Mouse (Mus musculus): ENCODE data around the gene Arhgap42. TPM values are rescaled to one million over a fixed set of nuclear protein-coding genes. Genes with fewer than 3 reads are reported as not detected.

Gene Arhgap42
- polyA plus RNA-seq, 1 experiment from 2014 or later = 35.3 TPM

- H3K36me3 ChIP-seq (ENCODE audit: insufficient read depth, low read length) = no peaks in the 10 kb centered on the region
- H3K4me2 ChIP-seq (replicated peaks; ENCODE audit: low read depth, low read length) = no peak overlapping the region
- H3K9me3 ChIP-seq (ENCODE audit: low read length) = no peaks in the 10 kb centered on the region
- H3K27me3 ChIP-seq (ENCODE audit: insufficient read depth, low read length) = no peaks in the 10 kb centered on the region
- H3K27ac ChIP-seq (ENCODE audit: low read length) = no peak overlapping the region
- no peak overlapping the region for H3K9ac ChIP-seq (replicated peaks; ENCODE audit: low read length)
- no peak overlapping the region for H3K4me3 ChIP-seq (ENCODE audit: low read length)
- 0 out of 2 replicates have a peak, but pooled peaks cover 8% of the 10 kb centered on the region for H3K4me1 ChIP-seq (ENCODE audit: insufficient read depth, low read length)
- no peak for ATAC-seq (ENCODE audit: low FRiP score, low TSS enrichment)
- WGBS = 78% methylated on average over 3 of the region's 3 CpGs
Observed at GRCm38 (mm10) chr9:9158241-9158640, 80.7 kb downstream of the Arhgap42 start.

- H3K36me3 ChIP-seq (ENCODE audit: insufficient read depth, low read length) = no peaks in the 10 kb centered on the region
- H3K9me3 ChIP-seq (ENCODE audit: low read length) = no peaks in the 10 kb centered on the region
- no peak for ATAC-seq (ENCODE audit: low FRiP score, low TSS enrichment)
- no peak overlapping the region for H3K4me2 ChIP-seq (replicated peaks; ENCODE audit: low read depth, low read length)
- no peak overlapping the region for H3K4me3 ChIP-seq (ENCODE audit: low read length)
- no peak overlapping the region for H3K9ac ChIP-seq (replicated peaks; ENCODE audit: low read length)
- H3K4me1 ChIP-seq (ENCODE audit: insufficient read depth, low read length) = 0 out of 2 replicates have a peak, but pooled peaks cover 8% of the 10 kb centered on the region
- WGBS = 89% methylated on average over 2 of the region's 2 CpGs
- no peak overlapping the region for H3K27ac ChIP-seq (ENCODE audit: low read length)
- H3K27me3 ChIP-seq (ENCODE audit: insufficient read depth, low read length) = no peaks in the 10 kb centered on the region
Observed at GRCm38 (mm10) chr9:9157425-9157824, 81.5 kb downstream of the Arhgap42 start.

- no peak overlapping the region for H3K4me3 ChIP-seq (ENCODE audit: low read length)
- H3K9me3 ChIP-seq (ENCODE audit: low read length) = no peaks in the 10 kb centered on the region
- H3K4me1 ChIP-seq (ENCODE audit: insufficient read depth, low read length) = 0 out of 2 replicates have a peak, but pooled peaks cover 3% of the 10 kb centered on the region
- no peaks in the 10 kb centered on the region for H3K36me3 ChIP-seq (ENCODE audit: insufficient read depth, low read length)
- no peaks in the 10 kb centered on the region for H3K27me3 ChIP-seq (ENCODE audit: insufficient read depth, low read length)
- H3K4me2 ChIP-seq (replicated peaks; ENCODE audit: low read depth, low read length) = no peak overlapping the region
- H3K9ac ChIP-seq (replicated peaks; ENCODE audit: low read length) = no peak overlapping the region
- ATAC-seq (ENCODE audit: low FRiP score, low TSS enrichment) = no peak
- H3K27ac ChIP-seq (ENCODE audit: low read length) = no peak overlapping the region
- 85% methylated on average over 3 of the region's 3 CpGs for WGBS
Observed at GRCm38 (mm10) chr9:9154636-9155035, 84.3 kb downstream of the Arhgap42 start.

- 81% methylated on average over 7 of the region's 7 CpGs for WGBS
Observed at GRCm38 (mm10) chr9:9144301-9145121, 94.4 kb downstream of the Arhgap42 start.

GRCm38 (mm10) chr9:9143102-9143501 is 95.8 kb downstream of the Arhgap42 start:
- WGBS = 65% methylated on average over 5 of the region's 5 CpGs
- no peak overlapping the region for H3K27ac ChIP-seq (ENCODE audit: low read length)
- no peaks in the 10 kb centered on the region for H3K36me3 ChIP-seq (ENCODE audit: insufficient read depth, low read length)
- ATAC-seq (ENCODE audit: low FRiP score, low TSS enrichment) = no peak
- no peak overlapping the region for H3K4me2 ChIP-seq (replicated peaks; ENCODE audit: low read depth, low read length)
- no peaks in the 10 kb centered on the region for H3K9me3 ChIP-seq (ENCODE audit: low read length)
- H3K4me1 ChIP-seq (ENCODE audit: insufficient read depth, low read length) = peaks cover 4% of the 10 kb centered on the region; the same call in 1 of the 2 replicates
- no peaks in the 10 kb centered on the region for H3K27me3 ChIP-seq (ENCODE audit: insufficient read depth, low read length)
- H3K9ac ChIP-seq (replicated peaks; ENCODE audit: low read length) = no peak overlapping the region
- H3K4me3 ChIP-seq (ENCODE audit: low read length) = no peak overlapping the region

More at GRCm38 (mm10) chr9:9144301-9145121, 94.4 kb downstream of the Arhgap42 start:
- Histone ChIP-seq H3K4me1 (ENCODE audit: insufficient read depth, low read length) (peaks cover 4% of the 10 kb centered on the region; the same call in 1 of the 2 replicates), H3K27me3 (ENCODE audit: insufficient read depth, low read length) (no peaks in the 10 kb centered on the region), H3K27ac (ENCODE audit: low read length) (no peak overlapping the region), H3K36me3 (ENCODE audit: insufficient read depth, low read length) (no peaks in the 10 kb centered on the region), H3K4me3 (ENCODE audit: low read length) (no peak overlapping the region), H3K4me2 (replicated peaks; ENCODE audit: low read depth, low read length) (no peak overlapping the region), H3K9ac (replicated peaks; ENCODE audit: low read length) (no peak overlapping the region), H3K9me3 (ENCODE audit: low read length) (no peaks in the 10 kb centered on the region)
- ATAC-seq (ENCODE audit: low FRiP score, low TSS enrichment) = peak; percentile 47; the same call in 1 of the 2 replicates

- H3K4me3 ChIP-seq (ENCODE audit: low read length) = no peak overlapping the region
- no peak overlapping the region for H3K4me2 ChIP-seq (replicated peaks; ENCODE audit: low read depth, low read length)
- no peak for ATAC-seq (ENCODE audit: low FRiP score, low TSS enrichment)
- no peak overlapping the region for H3K9ac ChIP-seq (replicated peaks; ENCODE audit: low read length)
- WGBS = 61% methylated on average over 7 of the region's 7 CpGs
- no peaks in the 10 kb centered on the region for H3K27me3 ChIP-seq (ENCODE audit: insufficient read depth, low read length)
- H3K4me1 ChIP-seq (ENCODE audit: insufficient read depth, low read length) = peaks cover 4% of the 10 kb centered on the region; the same call in 1 of the 2 replicates
- no peaks in the 10 kb centered on the region for H3K9me3 ChIP-seq (ENCODE audit: low read length)
- no peaks in the 10 kb centered on the region for H3K36me3 ChIP-seq (ENCODE audit: insufficient read depth, low read length)
- H3K27ac ChIP-seq (ENCODE audit: low read length) = no peak overlapping the region
Observed at GRCm38 (mm10) chr9:9142561-9142960, 96.3 kb downstream of the Arhgap42 start.

GRCm38 (mm10) chr9:9142144-9142543 is 96.8 kb downstream of the Arhgap42 start:
- no peaks in the 10 kb centered on the region for H3K27me3 ChIP-seq (ENCODE audit: insufficient read depth, low read length)
- no peak overlapping the region for H3K9ac ChIP-seq (replicated peaks; ENCODE audit: low read length)
- 71% methylated on average over 1 of the region's 1 CpGs for WGBS
- peaks cover 4% of the 10 kb centered on the region; the same call in 1 of the 2 replicates for H3K4me1 ChIP-seq (ENCODE audit: insufficient read depth, low read length)
- H3K9me3 ChIP-seq (ENCODE audit: low read length) = no peaks in the 10 kb centered on the region
- H3K4me3 ChIP-seq (ENCODE audit: low read length) = no peak overlapping the region
- ATAC-seq (ENCODE audit: low FRiP score, low TSS enrichment) = no peak
- H3K36me3 ChIP-seq (ENCODE audit: insufficient read depth, low read length) = no peaks in the 10 kb centered on the region
- no peak overlapping the region for H3K27ac ChIP-seq (ENCODE audit: low read length)
- H3K4me2 ChIP-seq (replicated peaks; ENCODE audit: low read depth, low read length) = no peak overlapping the region

GRCm38 (mm10) chr9:9128996-9129694 is 109.8 kb downstream of the Arhgap42 start:
- Histone ChIP-seq H3K9me3 (ENCODE audit: low read length) (no peaks in the 10 kb centered on the region), H3K4me1 (ENCODE audit: insufficient read depth, low read length) (peaks cover 14% of the 10 kb centered on the region), H3K27me3 (ENCODE audit: insufficient read depth, low read length) (no peaks in the 10 kb centered on the region), H3K4me2 (replicated peaks; ENCODE audit: low read depth, low read length) (no peak overlapping the region), H3K4me3 (ENCODE audit: low read length) (no peak overlapping the region), H3K36me3 (ENCODE audit: insufficient read depth, low read length) (no peaks in the 10 kb centered on the region), H3K27ac (ENCODE audit: low read length) (no peak overlapping the region), H3K9ac (replicated peaks; ENCODE audit: low read length) (no peak overlapping the region)
- 81% methylated on average over 4 of the region's 4 CpGs for WGBS
- no peak for ATAC-seq (ENCODE audit: low FRiP score, low TSS enrichment)

- H3K9ac ChIP-seq (replicated peaks; ENCODE audit: low read length) = no peak overlapping the region
- no peak overlapping the region for H3K4me3 ChIP-seq (ENCODE audit: low read length)
- H3K27ac ChIP-seq (ENCODE audit: low read length) = peak overlapping the region; percentile 72
- H3K4me1 ChIP-seq (ENCODE audit: insufficient read depth, low read length) = peaks cover 14% of the 10 kb centered on the region
- no peak overlapping the region for H3K4me2 ChIP-seq (replicated peaks; ENCODE audit: low read depth, low read length)
- peak; percentile 64; the same call in 1 of the 2 replicates for ATAC-seq (ENCODE audit: low FRiP score, low TSS enrichment)
- H3K27me3 ChIP-seq (ENCODE audit: insufficient read depth, low read length) = no peaks in the 10 kb centered on the region
- 31% methylated on average over 4 of the region's 4 CpGs for WGBS
- no peaks in the 10 kb centered on the region for H3K9me3 ChIP-seq (ENCODE audit: low read length)
- no peaks in the 10 kb centered on the region for H3K36me3 ChIP-seq (ENCODE audit: insufficient read depth, low read length)
Observed at GRCm38 (mm10) chr9:9127041-9127755, 111.7 kb downstream of the Arhgap42 start.

All from kidney, embryonic 16.5 days (tissue).